Mouse (Mus musculus): ENCODE measurements at regions not wholly inside any gene's neighbourhood (a gene's known extent, or its start where the extent isn't known, plus 50 kb on each side); places are given as distances from the start of the nearest gene placed in this dataset.

DNA sequence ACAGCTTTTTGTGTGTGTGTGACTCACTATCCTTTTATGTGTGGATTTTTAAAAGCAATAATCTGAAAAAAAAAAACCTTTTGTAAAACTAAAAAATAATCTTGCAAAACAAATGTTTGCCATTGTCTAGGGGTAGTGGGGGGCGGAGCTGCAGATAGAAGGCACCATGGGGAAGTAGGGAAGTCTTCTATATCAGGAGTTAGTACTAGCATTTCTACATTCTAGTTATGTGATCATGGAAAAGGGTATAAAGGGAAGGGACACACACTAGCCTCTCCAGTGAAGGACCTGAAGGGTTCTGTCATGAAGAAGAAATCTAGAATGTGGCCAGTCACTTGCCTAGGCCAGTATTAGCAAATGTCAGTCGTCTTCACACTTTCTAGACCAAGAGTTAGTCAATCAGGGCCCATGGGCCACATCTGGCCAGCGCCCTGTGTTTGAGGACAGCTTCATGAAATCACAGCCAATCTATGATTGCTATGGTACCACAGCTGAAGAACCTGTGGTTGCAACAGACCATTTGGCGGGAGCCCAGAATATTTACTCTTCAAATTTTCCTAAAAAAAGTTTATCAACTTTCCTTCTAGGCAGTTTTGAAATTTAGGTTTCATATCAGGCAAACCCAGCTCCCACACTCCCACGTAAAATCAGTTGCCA lies 101.9 kb upstream of the Cpeb2 start:
- DNase-seq (ENCODE audit: low spot score) (no peak), ATAC-seq (no peak)
- H3K4me3 ChIP-seq (ENCODE audit: low read length), result no peak overlapping the region
- H3K9ac ChIP-seq (replicated peaks; ENCODE audit: low read length), result no peak overlapping the region
- no peaks in the 10 kb centered on the region for H3K9me3 ChIP-seq (ENCODE audit: low read length)
- no peaks in the 10 kb centered on the region for H3K27me3 ChIP-seq (ENCODE audit: insufficient read depth, low read length)
- no peaks in the 10 kb centered on the region for H3K4me1 ChIP-seq (ENCODE audit: insufficient read depth, low read length)
- WGBS, result 94% methylated on average over 5 of the region's 5 CpGs
- no peak overlapping the region for H3K4me2 ChIP-seq (ENCODE audit: low read depth, low read length)
- no peak for TF ChIP-seq CTCF (IDR thresholded peaks at IDR 0.05; ENCODE audit: low read depth)
- H3K36me3 ChIP-seq (ENCODE audit: insufficient read depth, low read length), result no peaks in the 10 kb centered on the region
- no peak overlapping the region for H3K27ac ChIP-seq

DNA sequence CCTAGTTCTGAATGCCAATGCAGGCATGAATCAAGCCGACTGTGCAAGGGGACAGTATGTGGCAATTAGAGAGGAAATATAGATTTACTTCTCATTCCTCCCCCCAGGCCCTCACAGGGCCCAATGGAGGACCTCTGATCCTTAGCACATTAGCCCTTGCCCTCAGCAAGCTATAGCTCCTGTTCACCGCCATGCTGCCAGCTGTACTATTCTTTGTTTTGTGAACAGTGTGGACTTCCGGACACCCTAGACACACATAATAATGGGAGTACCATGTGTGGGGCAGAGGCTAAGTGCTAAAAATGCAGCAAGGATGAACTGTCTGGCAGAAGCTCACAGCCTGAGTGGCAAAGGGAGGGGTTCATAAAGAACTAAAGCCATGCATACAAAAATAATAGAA lies 99.3 kb upstream of the Cpeb2 start:
- no peaks in the 10 kb centered on the region for H3K27me3 ChIP-seq (ENCODE audit: insufficient read depth, low read length)
- DNase-seq (ENCODE audit: low spot score) (no peak), ATAC-seq (no peak)
- H3K36me3 ChIP-seq (ENCODE audit: insufficient read depth, low read length), result no peaks in the 10 kb centered on the region
- no peak overlapping the region for H3K4me3 ChIP-seq (ENCODE audit: low read length)
- 74% methylated on average over 3 of the region's 3 CpGs for WGBS
- no peak for TF ChIP-seq CTCF (IDR thresholded peaks at IDR 0.05; ENCODE audit: low read depth)
- no peaks in the 10 kb centered on the region for H3K9me3 ChIP-seq (ENCODE audit: low read length)
- H3K27ac ChIP-seq, result no peak overlapping the region
- no peaks in the 10 kb centered on the region for H3K4me1 ChIP-seq (ENCODE audit: insufficient read depth, low read length)
- H3K4me2 ChIP-seq (ENCODE audit: low read depth, low read length), result no peak overlapping the region
- no peak overlapping the region for H3K9ac ChIP-seq (replicated peaks; ENCODE audit: low read length)

DNA sequence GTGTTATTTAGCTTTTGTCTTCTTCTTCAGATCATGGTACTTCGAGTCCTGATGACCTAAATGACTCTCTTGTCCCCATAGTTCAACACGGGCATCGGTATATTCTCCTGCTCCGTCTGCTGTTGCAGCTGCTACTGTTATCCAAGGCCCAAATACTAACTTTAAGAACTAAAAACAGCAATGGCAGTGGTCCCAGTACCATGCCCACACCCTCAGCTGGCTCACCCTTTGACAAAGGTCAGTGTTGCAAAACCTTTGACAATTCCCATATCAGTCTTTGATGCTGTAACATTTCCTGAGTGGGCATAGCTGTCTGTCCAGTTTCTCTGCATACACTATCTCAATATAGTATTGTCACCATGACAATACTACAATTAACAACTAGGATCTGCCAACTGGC lies 96.8 kb upstream of the Cpeb2 start:
- 91% methylated on average over 4 of the region's 4 CpGs for WGBS
- ATAC-seq (no peak), DNase-seq (ENCODE audit: low spot score) (no peak)
- no peaks in the 10 kb centered on the region for H3K9me3 ChIP-seq (ENCODE audit: low read length)
- H3K4me3 ChIP-seq (ENCODE audit: low read length), result no peak overlapping the region
- TF ChIP-seq CTCF (IDR thresholded peaks at IDR 0.05; ENCODE audit: low read depth), result no peak
- no peaks in the 10 kb centered on the region for H3K27me3 ChIP-seq (ENCODE audit: insufficient read depth, low read length)
- H3K36me3 ChIP-seq (ENCODE audit: insufficient read depth, low read length), result no peaks in the 10 kb centered on the region
- H3K27ac ChIP-seq, result no peak overlapping the region
- H3K9ac ChIP-seq (replicated peaks; ENCODE audit: low read length), result no peak overlapping the region
- no peak overlapping the region for H3K4me2 ChIP-seq (ENCODE audit: low read depth, low read length)
- H3K4me1 ChIP-seq (ENCODE audit: insufficient read depth, low read length), result no peaks in the 10 kb centered on the region

DNA sequence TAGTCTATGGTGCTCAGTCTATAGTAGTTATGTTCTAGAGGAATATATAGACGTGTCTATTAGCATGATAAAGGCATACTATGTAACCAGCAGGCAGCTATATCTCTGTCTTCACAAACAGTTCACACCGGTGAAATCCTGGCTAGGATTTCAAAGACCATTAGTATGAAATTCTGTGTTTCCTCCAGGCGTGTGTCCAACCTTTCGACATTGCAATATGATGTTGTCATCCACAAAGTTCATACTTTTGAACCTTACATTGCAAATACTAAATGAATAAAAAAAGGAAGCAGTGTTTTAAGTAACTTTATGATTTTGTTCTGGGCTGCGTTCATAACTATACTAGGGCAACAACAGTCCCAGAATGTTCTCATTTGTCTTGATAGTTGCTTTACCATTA lies 95.2 kb upstream of the Cpeb2 start:
- 86% methylated on average over 5 of the region's 5 CpGs for WGBS
- ATAC-seq (no peak), DNase-seq (ENCODE audit: low spot score) (no peak)
- Histone ChIP-seq H3K9me3 (ENCODE audit: low read length) (no peaks in the 10 kb centered on the region), H3K27ac (no peak overlapping the region), H3K9ac (replicated peaks; ENCODE audit: low read length) (no peak overlapping the region), H3K4me3 (ENCODE audit: low read length) (no peak overlapping the region), H3K27me3 (ENCODE audit: insufficient read depth, low read length) (no peaks in the 10 kb centered on the region), H3K4me1 (ENCODE audit: insufficient read depth, low read length) (no peaks in the 10 kb centered on the region), H3K36me3 (ENCODE audit: insufficient read depth, low read length) (no peaks in the 10 kb centered on the region), H3K4me2 (ENCODE audit: low read depth, low read length) (no peak overlapping the region)
- TF ChIP-seq CTCF (IDR thresholded peaks at IDR 0.05; ENCODE audit: low read depth), result no peak

DNA sequence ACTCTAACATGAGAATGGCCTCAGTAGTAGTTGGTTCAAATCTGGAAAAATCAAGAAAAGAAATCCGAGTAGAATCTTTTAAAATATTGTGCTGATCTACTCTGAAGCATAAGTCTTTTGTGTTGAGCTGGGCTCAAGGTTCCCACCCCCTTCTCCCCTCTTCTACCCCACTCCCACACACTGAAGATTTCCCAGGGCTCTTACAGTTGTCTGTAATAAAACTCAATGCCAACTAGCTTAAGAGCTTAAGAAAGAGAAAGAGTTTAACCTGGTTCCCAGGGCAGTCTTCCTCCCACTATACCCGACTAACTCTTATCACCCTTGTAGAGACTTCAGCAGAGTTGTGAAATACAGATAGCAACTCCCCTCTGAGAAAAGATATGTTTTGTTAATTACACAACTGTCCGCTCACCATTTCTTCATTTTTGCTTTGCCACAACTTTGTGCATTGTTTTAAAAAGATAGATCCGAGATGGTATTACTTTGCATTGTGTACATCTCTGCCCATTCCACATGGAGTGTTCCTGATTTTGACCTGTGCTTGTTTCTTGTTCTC lies 94.0 kb upstream of the Cpeb2 start:
- no peaks in the 10 kb centered on the region for H3K9me3 ChIP-seq (ENCODE audit: low read length)
- H3K9ac ChIP-seq (replicated peaks; ENCODE audit: low read length), result no peak overlapping the region
- H3K27me3 ChIP-seq (ENCODE audit: insufficient read depth, low read length), result no peaks in the 10 kb centered on the region
- no peak overlapping the region for H3K4me3 ChIP-seq (ENCODE audit: low read length)
- ATAC-seq (no peak), DNase-seq (ENCODE audit: low spot score) (no peak)
- no peaks in the 10 kb centered on the region for H3K36me3 ChIP-seq (ENCODE audit: insufficient read depth, low read length)
- H3K4me1 ChIP-seq (ENCODE audit: insufficient read depth, low read length), result no peaks in the 10 kb centered on the region
- 96% methylated on average over 4 of the region's 4 CpGs for WGBS
- no peak overlapping the region for H3K27ac ChIP-seq
- H3K4me2 ChIP-seq (ENCODE audit: low read depth, low read length), result no peak overlapping the region
- no peak for TF ChIP-seq CTCF (IDR thresholded peaks at IDR 0.05; ENCODE audit: low read depth)

DNA sequence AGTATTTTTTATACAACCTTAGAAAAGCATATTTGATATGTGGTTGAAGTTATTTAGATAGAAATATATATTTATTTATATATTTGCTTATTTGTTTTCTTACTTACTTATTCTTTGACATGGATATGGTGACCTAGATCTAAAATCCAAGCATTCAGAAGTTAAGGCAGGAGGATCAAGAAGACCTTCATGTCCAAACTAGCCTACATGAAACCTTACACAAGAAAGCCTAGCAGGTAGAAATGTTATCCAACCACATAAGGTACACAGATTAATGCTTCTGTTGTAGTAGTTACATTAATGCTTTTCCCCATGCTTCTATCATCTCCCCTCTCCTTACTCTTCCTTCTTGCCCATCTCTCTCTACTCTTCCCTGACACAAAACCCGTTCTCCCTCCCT lies 93.2 kb upstream of the Cpeb2 start:
- DNase-seq (ENCODE audit: low spot score) (no peak), ATAC-seq (no peak)
- H3K4me3 ChIP-seq (ENCODE audit: low read length), result no peak overlapping the region
- H3K27me3 ChIP-seq (ENCODE audit: insufficient read depth, low read length), result no peaks in the 10 kb centered on the region
- H3K4me1 ChIP-seq (ENCODE audit: insufficient read depth, low read length), result no peaks in the 10 kb centered on the region
- no peaks in the 10 kb centered on the region for H3K9me3 ChIP-seq (ENCODE audit: low read length)
- no peak for TF ChIP-seq CTCF (IDR thresholded peaks at IDR 0.05; ENCODE audit: low read depth)
- H3K9ac ChIP-seq (replicated peaks; ENCODE audit: low read length), result no peak overlapping the region
- H3K36me3 ChIP-seq (ENCODE audit: insufficient read depth, low read length), result no peaks in the 10 kb centered on the region
- H3K27ac ChIP-seq, result no peak overlapping the region
- WGBS, result 64% methylated on average over 1 of the region's 1 CpGs
- H3K4me2 ChIP-seq (ENCODE audit: low read depth, low read length), result no peak overlapping the region

DNA sequence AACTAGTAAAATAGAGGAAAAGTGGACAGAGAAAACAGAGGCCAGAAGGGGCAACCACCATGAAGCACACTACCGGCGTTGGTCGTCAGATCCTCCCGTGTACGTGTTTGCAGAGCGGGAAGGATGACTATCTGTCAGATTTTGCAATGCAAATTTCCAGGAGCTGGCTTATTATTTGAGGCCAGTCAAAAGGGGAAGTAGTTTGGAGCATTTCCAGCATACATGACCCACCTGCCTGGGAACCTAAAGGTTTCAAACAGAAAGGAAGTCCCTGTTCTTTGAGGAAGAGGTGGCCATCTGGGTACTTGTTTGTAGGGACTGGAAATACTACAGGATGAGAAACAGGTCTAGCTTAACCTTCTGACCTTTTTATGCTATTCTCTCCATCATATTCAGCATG lies 87.0 kb upstream of the Cpeb2 start:
- no peak overlapping the region for H3K4me3 ChIP-seq (ENCODE audit: low read length)
- no peaks in the 10 kb centered on the region for H3K9me3 ChIP-seq (ENCODE audit: low read length)
- peaks cover 12% of the 10 kb centered on the region; the same call in 1 of the 2 replicates for H3K4me1 ChIP-seq (ENCODE audit: insufficient read depth, low read length)
- H3K4me2 ChIP-seq (ENCODE audit: low read depth, low read length), result no peak overlapping the region
- H3K9ac ChIP-seq (replicated peaks; ENCODE audit: low read length), result no peak overlapping the region
- no peaks in the 10 kb centered on the region for H3K36me3 ChIP-seq (ENCODE audit: insufficient read depth, low read length)
- no peak overlapping the region for H3K27ac ChIP-seq
- DNase-seq (ENCODE audit: low spot score) (no peak), ATAC-seq (no peak)
- WGBS, result 76% methylated on average over 6 of the region's 6 CpGs
- H3K27me3 ChIP-seq (ENCODE audit: insufficient read depth, low read length), result no peaks in the 10 kb centered on the region
- TF ChIP-seq CTCF (IDR thresholded peaks at IDR 0.05; ENCODE audit: low read depth), result no peak
